Mouse (Mus musculus) neutrophil, adult 5-6 weeks (primary cell): ENCODE measurements around the gene Acy3. TPM values are rescaled to one million over a fixed set of nuclear protein-coding genes. Genes with fewer than 3 reads are reported as not detected.
A peak's percentile ranks its signal among the peaks of the same experiment; 100 is the strongest.
"Not testable (repeated sequence)": the region's sequence is repeated elsewhere in the genome, so short reads cannot be mapped to it uniquely, and the experiment has no call there.

ENCODE experiments used
- ATAC-seq: fragments of 151-379, 151-347 bp; 2 replicates; pipeline ENCODE4 v1.8.0; 2017; ENCODE audit warnings: mild to moderate bottlenecking, moderate TSS enrichment; ENCODE audit not compliant: insufficient number of reproducible peaks, poor library complexity, low FRiP score, severe bottlenecking; ENCODE audit errors: extremely low read depth
- total RNA-seq: library from RNA; stranded (forward); fragments of 200-1000 nt; gene quantifications from 2 replicates; pipeline ENCODE4 v1.2.3, GENCODE M21; 2017

Acy3 gene
- total RNA-seq = not detected in 2 replicates

- ATAC-seq = no peak
Observed at GRCm38 (mm10) chr19:3986334-3986733, at the start of gene Acy3. Gene Acy3, plus strand, starts transcription at chr19:3986570.

- peak; percentile 16; the same call in 1 of the 2 replicates for ATAC-seq
Observed at GRCm38 (mm10) chr19:3942315-3942714, 44.1 kb upstream of the Acy3 start.

DNA sequence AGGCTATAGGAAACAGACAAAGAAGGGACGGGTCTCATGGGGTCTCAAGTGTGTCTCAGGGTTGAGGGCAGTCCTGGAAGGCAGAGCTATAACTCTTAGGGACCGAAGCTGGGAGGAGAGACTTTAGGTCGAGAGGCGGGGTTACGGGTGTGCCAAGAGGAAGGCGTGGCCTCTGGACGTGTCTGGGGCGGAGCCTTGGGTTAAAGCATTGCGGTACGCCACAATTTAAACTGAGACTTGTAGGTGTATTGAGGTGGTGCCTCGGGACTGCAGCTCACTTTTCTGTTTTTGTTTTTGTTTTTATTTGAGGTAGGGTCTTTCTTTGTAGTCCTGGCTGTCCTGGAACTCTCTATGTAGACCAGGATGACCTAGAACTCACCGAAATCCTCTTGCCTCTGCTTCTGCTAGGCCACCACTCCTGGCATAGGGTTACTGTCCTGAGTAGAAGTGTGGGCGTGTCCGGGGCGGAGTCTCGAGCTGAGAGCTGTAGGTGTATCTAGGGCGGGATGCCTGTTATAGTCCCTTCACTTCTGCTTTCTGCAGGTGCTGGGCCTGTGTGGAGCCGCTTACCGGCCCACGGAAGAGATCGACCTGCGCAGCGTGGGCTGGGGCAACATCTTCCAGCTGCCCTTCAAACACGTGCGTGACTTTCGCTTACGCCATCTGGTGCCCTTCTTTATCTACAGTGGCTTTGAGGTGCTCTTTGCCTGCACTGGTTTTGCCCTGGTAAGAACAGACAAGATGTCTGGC is 43.2 kb upstream of the Acy3 start:
- ATAC-seq = peak; percentile 79

DNA sequence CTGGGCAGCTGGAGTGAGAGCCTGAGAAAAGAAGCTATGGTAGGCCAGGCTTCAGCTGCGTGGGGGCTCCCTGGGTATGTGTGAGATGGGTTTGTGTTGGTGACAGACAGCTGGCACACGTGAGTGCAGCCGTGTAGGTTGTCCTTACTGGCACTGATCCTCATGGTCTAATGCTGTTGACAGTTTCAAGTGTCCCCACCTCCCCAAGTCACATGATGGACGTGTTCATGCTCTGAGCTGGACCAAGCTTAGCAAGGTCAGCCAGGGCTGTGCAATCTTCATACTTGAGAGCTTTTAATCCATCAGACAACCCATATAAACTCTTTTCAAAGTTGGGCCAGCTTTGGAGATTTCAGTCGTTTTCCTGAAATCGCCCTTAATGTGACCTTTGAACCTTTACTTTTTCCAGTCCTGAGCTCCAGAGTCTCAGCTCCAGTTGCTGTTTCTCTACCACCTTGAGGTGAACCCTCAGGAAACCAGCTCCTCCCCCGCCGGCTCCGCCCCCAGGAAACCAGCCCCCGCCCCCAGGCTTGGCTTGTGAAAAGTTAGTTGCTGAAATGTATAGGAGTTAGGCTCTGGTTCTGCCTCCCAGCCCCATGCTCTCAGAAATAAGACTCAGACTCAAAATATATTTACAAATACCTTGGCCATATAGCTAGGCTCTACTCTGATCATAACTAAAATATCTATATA is 40.4 kb upstream of the Acy3 start:
- ATAC-seq = no peak

- ATAC-seq = peak; percentile 43; the same call in 1 of the 2 replicates
Observed at GRCm38 (mm10) chr19:3946715-3947114, 39.7 kb upstream of the Acy3 start.

GRCm38 (mm10) chr19:3947813-3948212 is 38.6 kb upstream of the Acy3 start:
- ATAC-seq = no peak

- ATAC-seq = no peak
Observed at GRCm38 (mm10) chr19:3948546-3948945, 37.8 kb upstream of the Acy3 start.

- ATAC-seq = no peak
Observed at GRCm38 (mm10) chr19:3950331-3950730, 36.0 kb upstream of the Acy3 start.

GRCm38 (mm10) chr19:3951461-3951860 is 34.9 kb upstream of the Acy3 start:
- ATAC-seq = peak; percentile 44

DNA sequence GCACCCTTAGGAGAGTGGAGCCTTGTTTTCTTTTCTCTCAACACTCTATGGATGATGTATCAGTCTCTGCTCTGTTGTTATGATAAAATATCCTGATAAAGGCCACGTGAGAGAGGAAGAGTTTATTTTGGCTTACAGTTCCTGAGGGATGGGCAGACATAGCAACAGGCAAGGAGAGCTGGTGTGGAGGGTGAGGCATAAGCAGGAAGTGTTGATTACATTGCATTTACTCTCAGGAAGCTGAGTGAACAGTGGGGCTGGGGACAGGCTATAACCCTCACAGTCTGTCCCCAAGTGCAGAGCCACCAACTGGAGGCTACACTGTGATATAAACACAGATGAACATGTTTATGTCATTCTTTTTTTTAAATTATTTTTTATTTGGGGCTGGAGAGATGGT is 34.3 kb upstream of the Acy3 start:
- ATAC-seq = no peak

GRCm38 (mm10) chr19:3955033-3955432 is 31.3 kb upstream of the Acy3 start:
- ATAC-seq = no peak

DNA sequence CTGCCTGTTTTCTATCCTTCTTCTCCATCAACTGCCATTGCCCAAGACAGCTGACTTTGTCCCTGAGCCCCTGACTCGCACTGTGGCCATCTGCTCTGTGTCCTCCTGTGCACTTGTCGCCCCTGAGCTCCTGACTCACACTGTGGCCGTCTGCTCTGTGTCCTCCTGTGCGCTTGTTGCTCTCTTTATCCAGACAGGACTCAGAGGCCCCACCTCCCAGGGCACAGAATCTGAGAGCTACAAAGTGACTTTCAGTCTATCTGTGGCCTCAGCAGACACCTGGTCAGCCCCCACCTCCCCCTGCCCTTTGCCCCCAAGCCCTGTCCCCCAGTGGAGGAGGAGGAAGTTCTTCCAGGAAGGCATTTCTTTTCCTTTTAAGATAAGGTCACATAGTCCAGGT is 30.6 kb upstream of the Acy3 start:
- no peak for ATAC-seq

- ATAC-seq = 0 out of 2 replicates have a peak, but pooled peaks have one; percentile 21
Observed at GRCm38 (mm10) chr19:3957296-3958036, 28.9 kb upstream of the Acy3 start.

DNA sequence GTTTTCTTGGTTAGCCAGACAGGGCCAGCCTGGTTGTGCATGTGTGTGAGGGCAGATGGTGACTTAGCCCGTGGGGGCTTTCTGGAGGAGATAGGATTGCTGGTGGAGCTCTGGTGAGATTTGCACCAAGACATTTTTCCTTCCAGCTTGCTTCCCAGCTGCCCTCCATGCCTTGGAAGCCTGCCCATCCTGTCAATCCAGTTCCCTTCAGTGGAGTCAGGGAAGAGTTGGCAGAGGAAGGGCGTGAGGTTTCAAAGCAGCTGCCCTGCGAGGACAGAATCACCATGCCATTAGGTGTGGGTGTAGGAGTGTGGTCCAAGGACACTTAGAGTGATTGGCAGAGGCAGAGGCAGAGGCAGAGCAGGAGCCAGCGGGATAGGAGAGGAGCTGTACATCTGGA is 27.9 kb upstream of the Acy3 start, which contains the start of gene Aldh3b3:
TSS of gene Aldh3b3 (plus strand) at position 176 of the 400 bp plus-strand sequence.
- ATAC-seq = no peak

DNA sequence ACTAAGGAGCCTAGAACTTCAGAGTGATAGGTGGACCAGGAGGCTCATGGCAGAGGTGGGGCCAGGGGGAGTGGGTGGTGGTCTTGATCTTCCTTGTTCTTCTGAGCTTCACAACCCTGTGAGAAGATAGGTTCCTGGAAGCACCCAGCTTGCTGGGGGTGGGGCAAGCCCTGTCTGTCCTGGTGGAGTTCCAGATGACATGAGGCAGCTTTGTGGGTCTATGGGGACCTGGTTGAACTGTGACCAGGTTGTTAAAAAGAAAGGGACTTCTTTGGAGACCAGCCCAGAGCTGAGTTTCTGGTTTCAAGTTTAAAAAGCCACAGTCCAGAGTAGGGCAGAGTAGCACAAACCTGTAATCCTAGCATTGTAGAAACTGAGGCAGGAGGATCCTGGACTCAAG is 27.3 kb upstream of the Acy3 start:
- ATAC-seq = no peak

- ATAC-seq = no peak
Observed at GRCm38 (mm10) chr19:3960211-3960610, 26.2 kb upstream of the Acy3 start.

DNA sequence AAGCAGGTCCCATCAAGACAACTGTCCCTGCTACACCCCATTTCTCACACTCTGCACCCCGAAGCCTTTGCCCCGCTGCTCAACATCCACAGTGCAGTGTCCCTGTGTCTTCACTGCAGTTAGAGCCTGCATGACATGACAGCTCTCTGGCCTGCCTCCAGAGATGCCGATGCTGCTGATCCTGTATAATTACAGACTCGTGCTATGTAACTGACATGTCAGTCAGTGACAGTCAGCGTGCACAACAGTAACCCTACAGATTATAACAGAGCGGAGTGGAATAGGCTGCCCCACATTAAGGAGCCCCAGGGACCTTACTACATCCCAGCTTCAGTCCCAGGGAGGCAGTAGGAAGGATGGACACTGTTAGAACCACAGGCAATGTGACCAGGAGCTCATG is 24.6 kb upstream of the Acy3 start:
- ATAC-seq = not testable (repeated sequence)

DNA sequence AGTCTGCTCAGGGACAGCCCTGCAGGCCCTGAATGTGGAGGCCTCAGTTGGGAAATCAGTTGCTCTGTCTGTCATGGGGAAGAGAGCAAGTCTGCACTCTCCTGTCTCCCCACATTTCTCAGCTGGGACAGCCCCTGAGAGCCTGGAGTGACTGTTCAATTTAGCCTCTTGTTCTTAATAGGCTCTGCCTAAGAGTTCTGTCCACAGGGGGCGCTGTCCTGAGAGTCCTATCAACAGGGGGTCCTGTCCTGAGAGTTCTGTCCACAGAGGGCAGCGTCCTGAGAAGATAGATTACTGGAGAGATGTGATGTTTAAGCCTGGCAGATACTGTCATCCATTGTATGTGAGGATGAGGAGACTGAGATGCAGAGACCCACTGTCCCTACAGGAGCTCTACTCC is 23.9 kb upstream of the Acy3 start:
- ATAC-seq = no peak

- ATAC-seq = no peak
Observed at GRCm38 (mm10) chr19:3964030-3964429, 22.3 kb upstream of the Acy3 start.
